Mouse (Mus musculus) MEL (cell line): Measurements from ENCODE around the gene Prpf4b. TPM values are rescaled to one million over a fixed set of nuclear protein-coding genes. Genes with fewer than 3 reads are reported as not detected.
A peak's percentile ranks its signal among the peaks of the same experiment; 100 is the strongest.
"Not testable (repeated sequence)": the region's sequence is repeated elsewhere in the genome, so short reads cannot be mapped to it uniquely, and the experiment has no call there.

ENCODE experiments used
- DNase-seq: peaks from one replicate; pipeline ENCODE4 v3.0.0; 2011; ENCODE audit warnings: low read depth, low spot score
- H3K27ac ChIP-seq: 2 replicates; pipeline ENCODE4 v1.5.1; 2012; ENCODE audit warnings: low read depth, mild to moderate bottlenecking, control low read depth, low read length, moderate library complexity; ENCODE audit not compliant: control insufficient read depth
- H3K27me3 ChIP-seq, 2 experiments: fragments of 150-350 bp in 1 of 2; sonication (generic) in 1 of 2; 2 replicates each; pipeline ENCODE4 v1.6.1; 2012; ENCODE audit warnings: low read length in 2 of 2, mild to moderate bottlenecking in 2 of 2, improper control_type of control experiment in 1 of 2, moderate library complexity in 1 of 2; ENCODE audit not compliant: insufficient read depth in 2 of 2, control insufficient read depth in 1 of 2
- H3K36me3 ChIP-seq, 2 experiments: 2 replicates each; pipeline ENCODE4 v1.6.1; 2012 to 2014; ENCODE audit warnings: low read length in 2 of 2, improper control_type of control experiment in 1 of 2, inconsistent platforms in 1 of 2, mild to moderate bottlenecking in 1 of 2; ENCODE audit not compliant: insufficient read depth in 2 of 2, control insufficient read depth in 1 of 2
- H3K4me1 ChIP-seq, 2 experiments: fragments of 150-350 bp in 1 of 2; sonication (generic) in 1 of 2; 2 replicates each; pipeline ENCODE4 v1.6.1; 2012; ENCODE audit warnings: low read length in 2 of 2, improper control_type of control experiment in 1 of 2, mild to moderate bottlenecking in 1 of 2; ENCODE audit not compliant: insufficient read depth in 2 of 2, control insufficient read depth in 1 of 2
- H3K4me3 ChIP-seq, 2 experiments: fragments of 150-350 bp in 1 of 2; sonication (generic) in 1 of 2; 2 replicates each; pipeline ENCODE4 v1.5.1; 2012; ENCODE audit warnings: low read depth in 2 of 2, low read length in 2 of 2, mild to moderate bottlenecking in 2 of 2, moderate library complexity in 2 of 2, control low read depth in 1 of 2, improper control_type of control experiment in 1 of 2; ENCODE audit not compliant: control insufficient read depth in 1 of 2, insufficient read depth in 1 of 2
- H3K79me2 ChIP-seq: 2 replicates; pipeline ENCODE4 v1.6.1; 2012; ENCODE audit warnings: mild to moderate bottlenecking, low read length, moderate library complexity; ENCODE audit not compliant: control insufficient read depth, poor library complexity, insufficient read depth
- H3K9ac ChIP-seq: 2 replicates; pipeline ENCODE4 v1.6.1; 2012; ENCODE audit warnings: low read depth, mild to moderate bottlenecking, control low read depth, low read length, moderate library complexity; ENCODE audit not compliant: control insufficient read depth, poor library complexity, severe bottlenecking
- H3K9me3 ChIP-seq: fragments of 150-350 bp; sonication (generic); replicated peaks from 2 replicates; pipeline ENCODE4 v1.6.1; 2012; ENCODE audit warnings: mild to moderate bottlenecking, low read length, improper control_type of control experiment, moderate library complexity; ENCODE audit not compliant: insufficient read depth
- EP300 ChIP-seq, 2 experiments: IDR thresholded peaks; 2 replicates each; pipeline ENCODE4 v1.6.1; 2011; ENCODE audit warnings: improper control_type of control experiment in 2 of 2, low read length in 2 of 2, low read depth in 1 of 2, mild to moderate bottlenecking in 1 of 2
- ETS1 ChIP-seq: IDR thresholded peaks from 2 replicates; pipeline ENCODE4 v1.6.1; 2012; ENCODE audit warnings: low read depth, mild to moderate bottlenecking, inconsistent platforms, low read length, improper control_type of control experiment, moderate library complexity
- GATA1 ChIP-seq: IDR thresholded peaks from 2 replicates; pipeline ENCODE4 v1.6.1; 2011; ENCODE audit warnings: low read depth, low read length, improper control_type of control experiment
- TCF12 ChIP-seq: IDR thresholded peaks from 2 replicates; pipeline ENCODE4 v1.6.1; 2014; ENCODE audit warnings: low read depth, mild to moderate bottlenecking, inconsistent platforms, low read length, improper control_type of control experiment, moderate library complexity
- polyA plus RNA-seq, 2 experiments: library from polyadenylated mRNA; stranded (reverse) in 1 of 2; unstranded in 1 of 2; fragments of >175 nt in 1 of 2; fragments of >200 nt in 1 of 2; gene quantifications; 2 replicates each; pipeline versions ENCODE4 v1.2.1 to v1.2.4; 2012; ENCODE audit warnings: low replicate concordance in 2 of 2, low read depth in 1 of 2; ENCODE audit not compliant: insufficient read length in 2 of 2, insufficient read depth in 1 of 2, missing spikeins in 1 of 2
- total RNA-seq: library from RNA; depleted of rRNA; stranded (reverse); fragments of 300-350 nt; gene quantifications from 2 replicates; pipeline ENCODE4 v1.2.3, GENCODE M21; 2012; rRNA removed

The Prpf4b gene
- total and polyA plus RNA-seq, 3 experiments: 74.9 to 88.6 TPM; not detected in 1

- not testable (repeated sequence) for H3K9ac ChIP-seq, H3K4me1 ChIP-seq, H3K4me3 ChIP-seq, H3K79me2 ChIP-seq, H3K27me3 ChIP-seq, H3K9me3 ChIP-seq, H3K27ac ChIP-seq, H3K36me3 ChIP-seq
- peak; percentile 52 for DNase-seq
- TF ChIP-seq TCF12: peak; percentile 57
- TF ChIP-seq GATA1: peak; percentile 57
- TF ChIP-seq EP300 (IDR thresholded peaks at IDR 0.05; ENCODE audit: low read depth in 1 of 2, low read length in 2 of 2): peak; percentile 61 to 64
- peak; percentile 59 for TF ChIP-seq ETS1
These were observed 76.3 kb downstream of the Prpf4b start for GRCm38 (mm10) chr13:34951437-34951836.

Other genes starting within 250 kb of the Prpf4b start
- not detected in 2 replicates for gene Pxdc1, start 221.8 kb upstream of the Prpf4b start, total RNA-seq
- not detected for gene Pxdc1, start 221.8 kb upstream of the Prpf4b start, polyA plus RNA-seq
- gene Fam50b, start 140.5 kb upstream of the Prpf4b start, total RNA-seq: not detected in 2 replicates
- gene Fam50b, start 140.5 kb upstream of the Prpf4b start, polyA plus RNA-seq: not detected
- not detected in 2 replicates for gene Fam217a, start 49.0 kb downstream of the Prpf4b start, total RNA-seq
- not detected for gene Fam217a, start 49.0 kb downstream of the Prpf4b start, polyA plus RNA-seq
- not detected in 2 replicates for gene 4933417A18Rik, start 49.1 kb downstream of the Prpf4b start, total RNA-seq
- gene 4933417A18Rik, start 49.1 kb downstream of the Prpf4b start, polyA plus RNA-seq: not detected
- 0.35 TPM in 1 of 2 replicates, not detected in the other for gene Eci3, start 88.5 kb downstream of the Prpf4b start, total RNA-seq
- gene Eci3, start 88.5 kb downstream of the Prpf4b start, polyA plus RNA-seq: under 1 TPM in 1 of 2 experiments, not detected in 1; 0.93 TPM
- 70.2 and 74.8 TPM in 2 replicates for gene Eci2, start 151.8 kb downstream of the Prpf4b start, total RNA-seq
- 10 to 100 TPM in 1 of 2 experiments, not detected in 1; 81.1 TPM for gene Eci2, start 151.8 kb downstream of the Prpf4b start, polyA plus RNA-seq